Mouse (Mus musculus) hindbrain, postnatal 0 days (tissue): ENCODE results near the gene Slc12a1. TPM values are rescaled to one million over a fixed set of nuclear protein-coding genes. Genes with fewer than 3 reads are reported as not detected.

Experiments used
- ATAC-seq: fragments of 200-750 bp; cut with Nextera tagmentation; 2 replicates; pipeline ENCODE4 v1.8.0; 2017; ENCODE audit warnings: mild to moderate bottlenecking, moderate TSS enrichment, moderate library complexity
- DNase-seq: peaks from one replicate; pipeline ENCODE4 v3.0.0-alpha.2; 2015; ENCODE audit warnings: low spot score
- H3K27ac ChIP-seq: fragments of 300-500 bp; sonication (generic); 2 replicates; pipeline ENCODE4 v1.5.1; 2014; ENCODE audit warnings: mild to moderate bottlenecking
- H3K27me3 ChIP-seq: fragments of 300-500 bp; sonication (generic); 2 replicates; pipeline ENCODE4 v1.6.1; 2014; ENCODE audit warnings: low read length, mixed read lengths; ENCODE audit not compliant: insufficient read depth
- H3K36me3 ChIP-seq: fragments of 300-500 bp; sonication (generic); 2 replicates; pipeline ENCODE4 v1.6.1; 2014; ENCODE audit warnings: low read length, mixed read lengths; ENCODE audit not compliant: insufficient read depth
- H3K4me1 ChIP-seq: fragments of 300-500 bp; sonication (generic); 2 replicates; pipeline ENCODE4 v1.6.1; 2014; ENCODE audit warnings: antibody characterized with exemption, low read length, mixed read lengths; ENCODE audit not compliant: insufficient read depth
- H3K4me2 ChIP-seq: fragments of 300-500 bp; sonication (generic); 2 replicates; pipeline ENCODE4 v1.6.1; 2014; ENCODE audit warnings: low read depth, mild to moderate bottlenecking, low read length, moderate library complexity, mixed read lengths
- H3K4me3 ChIP-seq: fragments of 300-500 bp; sonication (generic); 2 replicates; pipeline ENCODE4 v1.5.1; 2014; ENCODE audit warnings: low read length
- H3K9ac ChIP-seq: fragments of 300-500 bp; sonication (generic); replicated peaks from 2 replicates; pipeline ENCODE4 v1.6.1; 2014; ENCODE audit warnings: mild to moderate bottlenecking, low read length, moderate library complexity, mixed read lengths
- H3K9me3 ChIP-seq: fragments of 300-500 bp; sonication (generic); 2 replicates; pipeline ENCODE4 v1.6.1; 2016; ENCODE audit warnings: low read length, mixed read lengths
- CTCF ChIP-seq: IDR thresholded peaks from 2 replicates; pipeline ENCODE4 v1.5.1; 2016; ENCODE audit warnings: antibody characterized with exemption, control low read depth, low read depth
- WGBS: fragments of 180-500 bp; shearing (Covaris S2); extraction: QIAGEN DNeasy Blood & Tissue Kit; methylation state at CpG from one replicate; pipeline ENCODE4 v1.1.7; 2014; 5-methylcytosine and 5-hydroxymethylcytosine counted together
- polyA plus RNA-seq: library from polyadenylated mRNA; unstranded; fragments of >200 nt; fragmentation: Nextera tagmentation; extraction: Ambion mirVana; gene quantifications from 2 replicates; pipeline ENCODE4 v1.2.1, GENCODE M21; 2015
- total RNA-seq: library from RNA; depleted of rRNA; stranded (reverse); fragments of >200 nt; gene quantifications from 2 replicates; pipeline ENCODE4 v1.2.3, GENCODE M21; 2014; rRNA removed

Gene Slc12a1
- total and polyA plus RNA-seq, 2 experiments from 2014 or later = 0.10 TPM; not detected in 1

DNA sequence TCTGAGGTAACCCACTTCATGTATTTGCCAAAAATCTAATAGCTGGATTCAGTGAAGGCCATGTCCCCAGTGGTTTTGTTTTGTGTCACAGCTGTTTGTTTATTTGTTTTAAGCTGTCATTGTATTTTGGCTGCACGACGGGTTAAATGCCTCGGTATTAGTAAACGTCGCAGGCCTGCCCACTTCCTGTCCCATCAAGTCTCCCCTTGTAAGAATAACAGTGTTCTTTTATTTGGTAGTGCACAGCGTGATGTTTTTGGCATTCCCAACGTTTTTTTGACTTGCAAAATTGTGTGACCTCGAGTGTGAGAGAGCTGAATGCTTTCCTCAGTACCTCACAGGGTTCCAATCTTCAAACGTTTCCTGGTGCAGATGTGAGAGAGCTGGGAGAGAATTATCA lies 111.4 kb downstream of the Slc12a1 start:
- H3K36me3 ChIP-seq = no peaks in the 10 kb centered on the region
- H3K27me3 ChIP-seq = no peaks in the 10 kb centered on the region
- H3K4me2 ChIP-seq = no peak overlapping the region
- H3K9me3 ChIP-seq = no peaks in the 10 kb centered on the region
- H3K9ac ChIP-seq = no peak overlapping the region
- no peaks in the 10 kb centered on the region for H3K4me1 ChIP-seq
- WGBS = 11% methylated on average over 9 of the region's 9 CpGs
- H3K4me3 ChIP-seq = no peak overlapping the region
- DNase-seq (peak; percentile 16), ATAC-seq (no peak)
- no peak for TF ChIP-seq CTCF
- no peak overlapping the region for H3K27ac ChIP-seq

DNA sequence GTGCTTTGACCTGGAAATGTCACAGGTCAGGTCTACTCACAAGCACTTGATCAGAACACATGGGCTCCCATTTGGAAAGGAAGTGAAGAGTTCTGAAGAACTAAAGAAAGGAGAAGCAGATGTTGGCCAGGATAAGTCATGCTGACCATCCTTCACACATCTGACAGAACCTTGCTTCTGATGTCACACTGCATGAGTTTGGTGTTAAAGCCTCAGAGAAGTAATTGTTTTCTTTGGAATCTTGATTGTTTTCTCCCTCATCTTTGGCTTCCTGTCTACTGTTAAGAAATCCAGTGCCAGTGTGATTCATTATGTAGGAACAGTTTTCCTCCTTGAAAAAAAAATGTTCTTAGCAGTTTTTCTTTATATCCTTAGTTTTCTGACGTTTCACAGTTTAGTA lies 116.6 kb downstream of the Slc12a1 start:
- Histone ChIP-seq H3K4me1 (no peaks in the 10 kb centered on the region), H3K9me3 (no peaks in the 10 kb centered on the region), H3K9ac (no peak overlapping the region), H3K27ac (no peak overlapping the region), H3K36me3 (no peaks in the 10 kb centered on the region), H3K4me3 (no peak overlapping the region), H3K27me3 (no peaks in the 10 kb centered on the region), H3K4me2 (no peak overlapping the region)
- DNase-seq (no peak), ATAC-seq (no peak)
- no peak for TF ChIP-seq CTCF
- WGBS = 69% methylated on average over 1 of the region's 1 CpGs

DNA sequence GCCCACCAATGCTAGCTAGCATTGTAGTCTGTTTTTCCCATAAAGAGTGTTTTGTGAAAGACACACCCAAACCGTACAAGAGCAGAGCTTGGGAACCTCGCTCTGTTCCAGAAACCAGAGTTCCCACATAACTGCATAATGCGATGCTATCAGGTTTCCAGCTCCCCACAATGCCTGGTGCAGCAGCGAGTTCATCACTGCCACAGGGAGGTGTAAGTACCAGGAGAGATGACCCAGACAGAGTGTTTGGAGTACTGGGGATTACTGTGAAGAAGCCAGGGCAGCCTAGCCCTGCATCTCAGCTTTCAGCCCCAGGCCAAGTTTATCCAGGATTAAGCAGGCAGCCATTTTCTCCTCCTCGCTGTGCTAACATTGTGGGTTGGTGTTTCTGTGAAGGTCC lies 123.3 kb downstream of the Slc12a1 start:
- 76% methylated on average over 5 of the region's 5 CpGs for WGBS
- no peak for TF ChIP-seq CTCF

DNA sequence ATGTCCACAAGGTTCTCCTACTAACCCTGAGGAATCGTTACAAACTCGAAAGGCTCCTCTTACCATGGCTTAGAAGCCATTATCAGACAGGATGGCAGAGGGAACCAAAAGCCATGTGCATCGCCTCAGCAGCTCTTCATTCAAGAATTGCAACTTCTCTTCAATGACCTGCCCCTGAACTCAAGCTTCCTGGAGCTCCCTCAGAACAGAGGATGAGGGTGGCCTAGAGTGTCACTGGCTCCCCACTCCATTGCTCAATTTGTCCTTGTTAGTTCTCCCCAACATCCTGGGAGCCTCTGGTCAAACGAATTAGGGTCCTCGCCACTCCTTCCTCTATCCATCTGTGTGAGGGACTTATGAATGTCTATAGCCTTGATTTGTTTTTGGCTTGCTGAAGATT lies 124.4 kb downstream of the Slc12a1 start:
- no peak overlapping the region for H3K27ac ChIP-seq
- no peaks in the 10 kb centered on the region for H3K36me3 ChIP-seq
- H3K4me1 ChIP-seq = no peaks in the 10 kb centered on the region
- 88% methylated on average over 5 of the region's 5 CpGs for WGBS
- H3K27me3 ChIP-seq = no peaks in the 10 kb centered on the region
- H3K4me3 ChIP-seq = no peak overlapping the region
- no peak overlapping the region for H3K4me2 ChIP-seq
- DNase-seq (no peak), ATAC-seq (no peak)
- no peak for TF ChIP-seq CTCF
- no peak overlapping the region for H3K9ac ChIP-seq
- H3K9me3 ChIP-seq = no peaks in the 10 kb centered on the region

More for the DNA sequence above, 123.3 kb downstream of the Slc12a1 start:
- Histone ChIP-seq H3K36me3 (no peaks in the 10 kb centered on the region), H3K9me3 (no peaks in the 10 kb centered on the region), H3K27ac (no peak overlapping the region), H3K4me3 (no peak overlapping the region), H3K27me3 (no peaks in the 10 kb centered on the region), H3K4me1 (no peaks in the 10 kb centered on the region), H3K4me2 (no peak overlapping the region), H3K9ac (no peak overlapping the region)
- DNase-seq = no peak
- ATAC-seq = no peak

DNA sequence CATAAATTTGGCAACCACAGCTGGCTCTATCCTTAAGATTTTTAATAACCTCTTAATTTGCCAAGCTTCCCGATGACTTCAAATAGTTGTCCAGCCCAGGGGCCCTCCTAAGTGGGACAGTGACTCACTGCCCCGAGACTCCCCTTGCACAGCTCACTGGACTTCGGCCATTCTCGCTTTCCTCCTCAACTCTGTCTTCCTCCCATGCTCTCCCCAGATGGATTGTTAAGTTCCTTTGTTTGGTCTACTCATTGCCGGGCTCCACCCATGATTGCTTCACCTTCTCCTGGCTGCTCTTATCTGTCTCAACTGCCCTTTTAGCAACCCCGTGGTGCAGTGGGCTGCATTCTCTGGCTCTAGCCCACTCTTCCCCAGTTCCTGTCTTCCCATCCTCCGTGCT lies 126.2 kb downstream of the Slc12a1 start:
- Histone ChIP-seq H3K9ac (no peak overlapping the region), H3K36me3 (no peaks in the 10 kb centered on the region), H3K4me3 (no peak overlapping the region), H3K4me2 (no peak overlapping the region), H3K9me3 (no peaks in the 10 kb centered on the region), H3K4me1 (no peaks in the 10 kb centered on the region), H3K27me3 (no peaks in the 10 kb centered on the region), H3K27ac (no peak overlapping the region)
- no peak for TF ChIP-seq CTCF
- 67% methylated on average over 7 of the region's 7 CpGs for WGBS
- no peak for DNase-seq
- ATAC-seq = no peak

Other genes with a start within 250 kb of the Slc12a1 start
- gene Slc24a5, start 84.4 kb upstream of the Slc12a1 start, total RNA-seq = 1.4 and 2.5 TPM in 2 replicates
- gene Slc24a5, start 84.4 kb upstream of the Slc12a1 start, polyA plus RNA-seq = 6.6 and 6.7 TPM in 2 replicates
- 52.7 and 54.4 TPM in 2 replicates for gene Myef2, start 28.8 kb upstream of the Slc12a1 start, total RNA-seq
- 153 and 161 TPM in 2 replicates for gene Myef2, start 28.8 kb upstream of the Slc12a1 start, polyA plus RNA-seq
- gene Ctxn2, start 15.8 kb upstream of the Slc12a1 start, total RNA-seq = 10.2 and 10.9 TPM in 2 replicates
- gene Ctxn2, start 15.8 kb upstream of the Slc12a1 start, polyA plus RNA-seq = 37.6 and 39.4 TPM in 2 replicates
- 46.6 and 50.7 TPM in 2 replicates for gene Dut, start 94.7 kb downstream of the Slc12a1 start, total RNA-seq
- gene Dut, start 94.7 kb downstream of the Slc12a1 start, polyA plus RNA-seq = 95.0 and 105 TPM in 2 replicates